Mouse (Mus musculus) neural tube, embryonic 13.5 days (tissue): ENCODE results near the gene Lipt2. TPM values are rescaled to one million over a fixed set of nuclear protein-coding genes. Genes with fewer than 3 reads are reported as not detected.

Source experiments
- ATAC-seq: fragments of 200-750 bp; cut with Nextera tagmentation; 2 replicates; pipeline ENCODE4 v1.8.0; 2017; ENCODE audit warnings: low read depth, mild to moderate bottlenecking, moderate TSS enrichment, moderate library complexity
- H3K27ac ChIP-seq: fragments of 300-500 bp; sonication (generic); replicated peaks from 2 replicates; pipeline ENCODE4 v1.5.1; 2015; ENCODE audit warnings: moderate library complexity, mild to moderate bottlenecking, inconsistent platforms
- H3K27me3 ChIP-seq: fragments of 300-500 bp; sonication (generic); 2 replicates; pipeline ENCODE4 v1.6.1; 2015; ENCODE audit warnings: mild to moderate bottlenecking, inconsistent platforms
- H3K36me3 ChIP-seq: fragments of 300-500 bp; sonication (generic); 2 replicates; pipeline ENCODE4 v1.6.1; 2015; ENCODE audit warnings: mild to moderate bottlenecking, inconsistent platforms
- H3K4me1 ChIP-seq: fragments of 300-500 bp; sonication (generic); replicated peaks from 2 replicates; pipeline ENCODE4 v1.6.1; 2015; ENCODE audit warnings: inconsistent platforms
- H3K4me2 ChIP-seq: fragments of 300-500 bp; sonication (generic); 2 replicates; pipeline ENCODE4 v1.6.1; 2015; ENCODE audit warnings: inconsistent platforms, mild to moderate bottlenecking, moderate library complexity
- H3K4me3 ChIP-seq: fragments of 300-500 bp; sonication (generic); 2 replicates; pipeline ENCODE4 v1.5.1; 2015; ENCODE audit warnings: mild to moderate bottlenecking, inconsistent platforms
- H3K9ac ChIP-seq: fragments of 300-500 bp; sonication (generic); 2 replicates; pipeline ENCODE4 v1.6.1; 2015; ENCODE audit warnings: moderate library complexity, mild to moderate bottlenecking, inconsistent platforms
- H3K9me3 ChIP-seq: fragments of 300-500 bp; sonication (generic); 2 replicates; pipeline ENCODE4 v1.6.1; 2016; ENCODE audit warnings: inconsistent platforms
- WGBS: fragments of 180-500 bp; shearing (Covaris S2); methylation state at CpG from one replicate; pipeline ENCODE4 v1.1.7; 2015; 5-methylcytosine and 5-hydroxymethylcytosine counted together
- polyA plus RNA-seq: library from polyadenylated mRNA; unstranded; fragments of >200 nt; fragmentation: Nextera tagmentation; extraction: Ambion mirVana; gene quantifications from 2 replicates; pipeline ENCODE4 v1.2.1, GENCODE M21; 2015

The Lipt2 gene
- polyA plus RNA-seq, 1 experiment from 2014 or later, result 19.5 TPM

DNA sequence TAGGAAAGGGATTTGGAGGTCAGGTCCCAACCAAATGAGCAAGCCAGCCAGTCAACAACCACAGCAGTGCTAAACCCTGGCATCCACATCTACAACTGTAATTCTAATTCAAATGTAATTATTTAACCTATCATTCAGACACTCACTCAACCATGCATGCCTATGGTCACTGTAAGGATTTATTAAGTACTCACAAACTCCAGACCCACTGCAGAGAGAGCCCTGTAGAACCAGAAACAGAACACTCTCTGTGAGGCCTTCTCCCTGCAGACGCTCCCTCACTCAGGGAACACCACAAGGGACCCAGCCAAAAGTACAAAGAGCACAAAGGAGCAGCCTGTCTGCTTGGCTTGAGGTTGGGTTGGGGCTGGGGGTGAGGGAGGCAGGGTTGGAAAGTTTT, 26.7 kb upstream of the Lipt2 start:
- H3K4me2 ChIP-seq, result no peak overlapping the region
- no peaks in the 10 kb centered on the region for H3K4me1 ChIP-seq
- no peaks in the 10 kb centered on the region for H3K36me3 ChIP-seq
- 67% methylated on average over 1 of the region's 1 CpGs for WGBS
- no peaks in the 10 kb centered on the region for H3K9me3 ChIP-seq
- no peak for ATAC-seq
- H3K4me3 ChIP-seq, result no peak overlapping the region
- no peak overlapping the region for H3K9ac ChIP-seq
- H3K27ac ChIP-seq, result no peak overlapping the region
- H3K27me3 ChIP-seq, result no peaks in the 10 kb centered on the region

GRCm38 (mm10) chr7:100137038-100137437, 22.0 kb upstream of the Lipt2 start:
- Histone ChIP-seq H3K27ac (no peak overlapping the region), H3K9me3 (no peaks in the 10 kb centered on the region), H3K4me2 (no peak overlapping the region), H3K27me3 (no peaks in the 10 kb centered on the region), H3K4me3 (no peak overlapping the region), H3K36me3 (no peaks in the 10 kb centered on the region), H3K4me1 (no peaks in the 10 kb centered on the region), H3K9ac (no peak overlapping the region)
- WGBS, result 87% methylated on average over 9 of the region's 9 CpGs
- no peak for ATAC-seq

DNA sequence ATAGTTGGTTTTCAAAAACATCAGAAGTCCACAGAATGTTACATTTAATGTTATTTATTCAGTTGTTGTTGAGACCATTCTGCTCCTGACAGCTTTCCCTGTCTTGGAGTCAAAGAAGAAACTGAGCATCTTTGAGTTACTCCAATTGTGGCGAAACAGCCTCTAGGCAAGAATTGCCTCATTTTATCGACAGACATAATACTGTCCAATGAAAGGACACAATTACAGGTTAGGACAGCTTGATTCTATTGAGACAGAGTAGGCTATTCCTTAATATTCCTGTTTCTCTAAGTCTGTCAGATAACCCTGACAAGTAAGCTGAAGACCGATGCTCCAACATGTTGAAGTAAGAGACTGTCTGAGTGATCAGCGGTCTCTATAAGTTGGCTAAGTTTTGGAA, 21.0 kb upstream of the Lipt2 start:
- ATAC-seq, result no peak
- no peak overlapping the region for H3K27ac ChIP-seq

DNA sequence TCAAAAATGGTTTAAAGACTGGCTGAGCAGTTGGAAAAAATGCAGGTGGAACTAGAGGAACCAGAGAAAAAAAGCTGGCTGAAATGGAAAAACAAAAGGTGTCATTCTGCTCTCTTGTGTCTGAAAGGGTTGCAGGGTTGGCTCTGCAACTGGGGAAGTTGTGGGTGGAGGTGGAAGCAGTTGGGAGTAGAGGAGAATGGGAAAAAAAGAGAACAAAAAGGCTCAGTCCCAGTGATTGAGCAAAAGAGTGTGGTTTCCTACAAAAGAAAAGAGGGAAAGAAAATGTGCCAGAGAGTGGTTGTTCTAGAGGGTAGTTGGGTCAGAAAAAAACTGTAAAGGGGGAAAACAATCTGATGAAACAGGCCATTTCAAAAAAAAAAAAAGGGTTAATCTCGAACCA, 18.5 kb upstream of the Lipt2 start:
- H3K9ac ChIP-seq, result no peak overlapping the region
- no peak overlapping the region for H3K4me2 ChIP-seq

More for the DNA sequence above, 21.0 kb upstream of the Lipt2 start:
- H3K4me2 ChIP-seq, result no peak overlapping the region
- 95% methylated on average over 4 of the region's 4 CpGs for WGBS
- no peak overlapping the region for H3K9ac ChIP-seq
- H3K4me1 ChIP-seq, result no peaks in the 10 kb centered on the region
- H3K36me3 ChIP-seq, result no peaks in the 10 kb centered on the region
- H3K9me3 ChIP-seq, result no peaks in the 10 kb centered on the region
- no peak overlapping the region for H3K4me3 ChIP-seq
- no peaks in the 10 kb centered on the region for H3K27me3 ChIP-seq

DNA sequence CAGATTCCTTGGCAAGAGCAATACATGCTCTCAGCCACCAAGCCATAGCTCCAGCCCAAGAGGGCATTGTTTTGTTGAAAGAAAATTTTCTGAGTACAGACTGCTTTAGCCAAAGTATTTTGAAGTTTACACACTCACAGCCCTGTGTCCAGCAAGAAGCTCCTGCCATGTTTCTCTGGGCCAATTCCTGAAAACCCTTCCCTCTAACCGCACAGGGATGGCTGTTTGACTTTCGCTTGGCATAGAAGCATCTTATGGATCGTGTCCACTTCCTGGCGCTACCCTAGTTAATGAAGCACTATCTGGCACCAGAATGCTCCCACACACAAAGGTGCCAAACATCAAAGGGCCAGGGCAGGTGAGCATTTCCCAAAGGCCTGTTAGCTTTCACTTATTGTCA, 10.5 kb upstream of the Lipt2 start:
- H3K27ac ChIP-seq, result no peak overlapping the region
- no peak overlapping the region for H3K4me3 ChIP-seq
- no peaks in the 10 kb centered on the region for H3K27me3 ChIP-seq
- no peak overlapping the region for H3K4me2 ChIP-seq
- no peaks in the 10 kb centered on the region for H3K36me3 ChIP-seq
- no peaks in the 10 kb centered on the region for H3K4me1 ChIP-seq
- ATAC-seq, result no peak
- no peak overlapping the region for H3K9ac ChIP-seq
- WGBS, result 90% methylated on average over 4 of the region's 4 CpGs
- no peaks in the 10 kb centered on the region for H3K9me3 ChIP-seq

More for the DNA sequence above, 18.5 kb upstream of the Lipt2 start:
- ATAC-seq, result no peak
- Histone ChIP-seq H3K36me3 (no peaks in the 10 kb centered on the region), H3K9me3 (no peaks in the 10 kb centered on the region), H3K27me3 (no peaks in the 10 kb centered on the region), H3K27ac (no peak overlapping the region), H3K4me3 (no peak overlapping the region), H3K4me1 (no peaks in the 10 kb centered on the region)
- WGBS, result 73% methylated on average over 1 of the region's 1 CpGs

GRCm38 (mm10) chr7:100150086-100150485, 9.0 kb upstream of the Lipt2 start:
- Histone ChIP-seq H3K27me3 (no peaks in the 10 kb centered on the region), H3K4me2 (no peak overlapping the region), H3K4me3 (no peak overlapping the region), H3K9ac (no peak overlapping the region), H3K9me3 (no peaks in the 10 kb centered on the region), H3K4me1 (no peaks in the 10 kb centered on the region), H3K36me3 (no peaks in the 10 kb centered on the region), H3K27ac (no peak overlapping the region)
- WGBS, result 48% methylated on average over 10 of the region's 10 CpGs
- no peak for ATAC-seq

DNA sequence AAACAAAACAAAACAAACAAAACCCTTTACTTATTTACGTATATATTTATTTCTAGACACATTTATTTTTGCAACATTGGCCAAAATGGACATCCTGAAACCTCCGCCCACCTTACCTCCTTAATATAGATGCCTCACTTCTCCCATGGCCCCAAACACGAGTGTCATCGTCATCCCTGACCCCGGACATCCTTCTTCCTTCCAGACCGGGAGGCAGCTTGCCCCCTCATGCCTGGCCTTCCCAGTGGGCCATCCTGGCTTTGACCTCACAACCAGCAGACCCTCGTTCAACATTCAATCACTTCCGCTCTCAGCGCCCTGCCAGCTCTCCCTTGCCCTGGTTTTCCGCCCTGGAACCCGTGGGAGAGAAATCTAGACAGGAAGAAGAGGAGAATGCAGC, 8.5 kb upstream of the Lipt2 start:
- Histone ChIP-seq H3K27ac (no peak overlapping the region), H3K4me1 (no peaks in the 10 kb centered on the region), H3K4me3 (no peak overlapping the region), H3K9ac (no peak overlapping the region), H3K9me3 (no peaks in the 10 kb centered on the region), H3K4me2 (no peak overlapping the region), H3K36me3 (no peaks in the 10 kb centered on the region), H3K27me3 (no peaks in the 10 kb centered on the region)
- no peak for ATAC-seq
- 76% methylated on average over 11 of the region's 11 CpGs for WGBS

GRCm38 (mm10) chr7:100157669-100158068, 1.4 kb upstream of the Lipt2 start:
- peaks cover 7% of the 10 kb centered on the region for H3K27me3 ChIP-seq
- 79% methylated on average over 4 of the region's 4 CpGs for WGBS
- H3K4me1 ChIP-seq, result peaks cover 8% of the 10 kb centered on the region
- no peaks in the 10 kb centered on the region for H3K9me3 ChIP-seq
- H3K4me2 ChIP-seq, result no peak overlapping the region
- no peak overlapping the region for H3K27ac ChIP-seq
- no peaks in the 10 kb centered on the region for H3K36me3 ChIP-seq
- no peak for ATAC-seq
- H3K9ac ChIP-seq, result no peak overlapping the region
- no peak overlapping the region for H3K4me3 ChIP-seq

- H3K9ac ChIP-seq, result peak overlapping the region; percentile 86
- peak overlapping the region; percentile 84 for H3K4me3 ChIP-seq
- H3K36me3 ChIP-seq, result no peaks in the 10 kb centered on the region
- H3K27ac ChIP-seq, result peak overlapping the region; percentile 92; the same call in 1 of the 2 replicates
- peaks cover 8% of the 10 kb centered on the region for H3K4me1 ChIP-seq
- ATAC-seq, result peak; percentile 20; the same call in 1 of the 2 replicates
- 72% methylated on average over 7 of the region's 7 CpGs for WGBS
- H3K27me3 ChIP-seq, result peaks cover 7% of the 10 kb centered on the region
- peak overlapping the region; percentile 75 for H3K4me2 ChIP-seq
- H3K9me3 ChIP-seq, result no peaks in the 10 kb centered on the region
Observed at GRCm38 (mm10) chr7:100160006-100160405, 929 bp downstream of the Lipt2 start.

- Histone ChIP-seq H3K27ac (no peak overlapping the region), H3K36me3 (no peaks in the 10 kb centered on the region), H3K9me3 (no peaks in the 10 kb centered on the region), H3K4me2 (no peak overlapping the region), H3K4me3 (no peak overlapping the region), H3K27me3 (no peaks in the 10 kb centered on the region; the same call in 1 of the 2 replicates), H3K9ac (no peak overlapping the region), H3K4me1 (peaks cover 8% of the 10 kb centered on the region)
- ATAC-seq, result no peak
- 83% methylated on average over 4 of the region's 4 CpGs for WGBS
Observed at GRCm38 (mm10) chr7:100163506-100163905, 4.4 kb downstream of the Lipt2 start.

DNA sequence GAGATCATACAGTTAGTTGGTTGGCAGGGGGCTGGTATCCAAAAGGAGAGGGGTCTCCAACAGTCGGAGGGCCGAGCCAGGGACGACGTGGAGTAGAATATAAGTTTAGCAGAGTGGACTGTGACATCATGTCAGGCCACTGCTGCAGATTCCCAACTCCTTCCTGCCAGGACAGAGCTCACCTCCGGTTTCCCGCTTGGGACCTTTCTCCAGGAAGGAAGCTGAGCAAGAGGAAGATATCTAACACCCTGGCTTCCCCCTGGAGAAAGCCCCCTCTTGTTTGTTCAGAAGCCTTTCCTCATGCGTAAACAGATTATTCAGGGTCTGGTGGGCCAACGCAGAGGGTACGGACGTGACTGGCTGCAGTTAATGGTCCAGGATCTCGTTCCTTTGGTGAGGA, 9.6 kb downstream of the Lipt2 start:
- no peak overlapping the region for H3K4me3 ChIP-seq
- no peak overlapping the region for H3K9ac ChIP-seq
- ATAC-seq, result no peak
- no peaks in the 10 kb centered on the region for H3K27me3 ChIP-seq
- 83% methylated on average over 11 of the region's 11 CpGs for WGBS
- H3K4me1 ChIP-seq, result no peaks in the 10 kb centered on the region
- H3K36me3 ChIP-seq, result no peaks in the 10 kb centered on the region
- H3K4me2 ChIP-seq, result no peak overlapping the region
- no peak overlapping the region for H3K27ac ChIP-seq
- H3K9me3 ChIP-seq, result no peaks in the 10 kb centered on the region

DNA sequence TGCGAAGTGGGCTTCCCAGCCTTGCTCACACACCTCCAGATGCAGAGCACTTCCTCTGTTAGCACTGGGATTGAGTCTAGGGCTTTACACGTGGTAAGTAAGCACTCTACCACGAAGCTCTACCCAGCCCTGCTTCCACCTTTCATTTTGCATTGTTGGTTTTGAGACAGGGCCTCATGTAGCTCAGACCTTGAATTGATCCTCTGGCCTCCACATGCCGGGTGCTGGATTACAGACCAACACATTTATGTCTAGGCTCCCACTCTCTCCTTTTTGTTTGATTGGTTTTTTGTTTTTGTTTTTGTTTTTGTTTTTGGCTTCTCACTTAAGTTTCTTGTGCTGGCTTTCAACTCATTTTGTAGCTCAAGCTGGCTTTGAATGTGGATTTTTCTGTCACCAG, 11.7 kb downstream of the Lipt2 start:
- no peaks in the 10 kb centered on the region for H3K9me3 ChIP-seq
- no peak overlapping the region for H3K4me2 ChIP-seq
- no peak overlapping the region for H3K4me3 ChIP-seq
- H3K9ac ChIP-seq, result no peak overlapping the region
- H3K36me3 ChIP-seq, result no peaks in the 10 kb centered on the region
- no peaks in the 10 kb centered on the region for H3K4me1 ChIP-seq
- H3K27me3 ChIP-seq, result 0 out of 2 replicates have a peak, but pooled peaks cover under 1% of the 10 kb centered on the region
- no peak overlapping the region for H3K27ac ChIP-seq
- 67% methylated on average over 4 of the region's 4 CpGs for WGBS
- no peak for ATAC-seq

- ATAC-seq, result no peak
- 86% methylated on average over 3 of the region's 3 CpGs for WGBS
- Histone ChIP-seq H3K9ac (no peak within 1 kb of the TSS), H3K4me3 (no peak within 1 kb of the TSS), H3K27ac (no peak within 1 kb of the TSS), H3K27me3 (peaks cover 52% of the 10 kb centered on the region), H3K36me3 (no peaks in the 10 kb centered on the region), H3K4me1 (peaks cover 10% of the 10 kb centered on the region), H3K4me2 (no peak within 1 kb of the TSS), H3K9me3 (no peaks in the 10 kb centered on the region)
Observed at GRCm38 (mm10) chr7:100176269-100176668, 17.2 kb downstream of the Lipt2 start, which contains the start of gene Kcne3. Gene Kcne3 (plus strand): TSS chr7:100176502.
